9 mouse cellular contexts compared by ENCODE assay signal in genomic region chr9:40982480-40982879, GRCm38 (mm10). TPM values are rescaled to one million over a fixed set of nuclear protein-coding genes. Genes with fewer than 3 reads are reported as not detected.
DNase-seq lines count a peak whose midpoint lies in the region; ATAC-seq and TF ChIP-seq lines count a peak whose summit lies in the region.
"Had no signal": no experiment of that assay in that cellular context is flagged by ENCODE, and none has a peak within 500 bp of the region (broad histone marks: within the 10 kb centered on the region; RNA-seq: fewer than 3 reads in every experiment).

No protein-coding gene starts in this region.

- no peaks in the 10 kb centered on the region; a peak in 2 of 4 replicates for H3K27me3 ChIP-seq in MEL (ENCODE audit: control insufficient read depth in 1 of 2, insufficient read depth in 2 of 2, low read length in 2 of 2)
- H3K27me3 ChIP-seq in embryonic facial prominence, embryonic 10.5 days (replicated peaks; ENCODE audit: low read depth, poor library complexity, severe bottlenecking): peaks cover 6% of the 10 kb centered on the region; the same call in 1 of the 2 replicates
- H3K27me3 ChIP-seq: neural tube, embryonic 12.5 days had no signal

- H3K79me2 ChIP-seq in MEL (ENCODE audit: control insufficient read depth, insufficient read depth, low read length, poor library complexity): no peaks in the 10 kb centered on the region

- peak; percentile 74 for TF ChIP-seq RAD21 in MEL (IDR thresholded peaks at IDR 0.05; ENCODE audit: low read depth, low read length)

- peak; percentile 48 for DNase-seq in adrenal gland, postnatal 14 days
- DNase-seq in adrenal gland, adult 18-20 months (ENCODE audit: low spot score in 2 of 2): no peak
- peak; percentile 28 to 32 for DNase-seq in layer of hippocampus, postnatal 14 days (ENCODE audit: low spot score in 2 of 2)
- no peak for DNase-seq in layer of hippocampus, adult 9-11 months
- DNase-seq in MEL (ENCODE audit: low read depth, low spot score): peak; percentile 47
- peak; percentile 43 for DNase-seq in embryonic facial prominence, embryonic 10.5 days (ENCODE audit: low spot score)
- DNase-seq in urinary bladder, postnatal 4 days (ENCODE audit: low spot score in 2 of 2): no peak

- H3K4me1 ChIP-seq in MEL (ENCODE audit: control insufficient read depth in 1 of 2, insufficient read depth in 2 of 2, low read length in 2 of 2): no peaks in the 10 kb centered on the region
- H3K4me1 ChIP-seq in embryonic facial prominence, embryonic 10.5 days: no peaks in the 10 kb centered on the region
- H3K4me1 ChIP-seq: neural tube, embryonic 12.5 days had no signal

- TF ChIP-seq CTCF in MEL (IDR thresholded peaks at IDR 0.05 in 2 of 3, conservative IDR thresholded peaks at IDR 0.05 in 1 of 3; ENCODE audit: control insufficient read depth in 1 of 3, insufficient read depth in 1 of 3, low read depth in 2 of 3, low read length in 3 of 3, poor library complexity in 1 of 3, severe bottlenecking in 1 of 3): peak; percentile 86 to 91 (median 86)

- H3K36me3 ChIP-seq in MEL (ENCODE audit: control insufficient read depth in 1 of 2, insufficient read depth in 2 of 2, low read length in 2 of 2): no peaks in the 10 kb centered on the region
- no peaks in the 10 kb centered on the region for H3K36me3 ChIP-seq in embryonic facial prominence, embryonic 10.5 days (replicated peaks)
- H3K36me3 ChIP-seq: neural tube, embryonic 12.5 days had no signal

- H3K27ac ChIP-seq in MEL (ENCODE audit: control insufficient read depth, low read depth, low read length): no peak overlapping the region
- H3K27ac ChIP-seq in embryonic facial prominence, embryonic 10.5 days (replicated peaks): no peak overlapping the region
- H3K27ac ChIP-seq: neural tube, embryonic 12.5 days had no signal

- no peak for TF ChIP-seq EP300 in MEL (IDR thresholded peaks at IDR 0.05; ENCODE audit: low read depth in 1 of 2, low read length in 2 of 2)

- ATAC-seq in CD4-positive, CD25-positive, alpha-beta regulatory T cell, adult 4 months: no peak

- H3K9ac ChIP-seq in MEL (ENCODE audit: control insufficient read depth, low read depth, low read length, poor library complexity, severe bottlenecking): no peak overlapping the region
- H3K9ac ChIP-seq: neural tube, embryonic 12.5 days had no signal

- WGBS in embryonic facial prominence, embryonic 10.5 days: 38% methylated on average over 6 of the region's 6 CpGs

- no peaks in the 10 kb centered on the region for H3K9me3 ChIP-seq in MEL (replicated peaks; ENCODE audit: insufficient read depth, low read length)
- H3K9me3 ChIP-seq in embryonic facial prominence, embryonic 10.5 days: no peaks in the 10 kb centered on the region
- H3K9me3 ChIP-seq: neural tube, embryonic 12.5 days had no signal

- no peak for TF ChIP-seq POLR2A in MEL (IDR thresholded peaks at IDR 0.05; ENCODE audit: control insufficient read depth in 1 of 2, insufficient read depth in 1 of 2, low read depth in 1 of 2, low read length in 2 of 2, poor library complexity in 1 of 2)

- H3K4me3 ChIP-seq in MEL (ENCODE audit: control insufficient read depth in 1 of 2, insufficient read depth in 1 of 2, low read depth in 2 of 2, low read length in 2 of 2): no peak overlapping the region
- no peak overlapping the region for H3K4me3 ChIP-seq in embryonic facial prominence, embryonic 10.5 days
- H3K4me3 ChIP-seq: neural tube, embryonic 12.5 days had no signal

TF ChIP-seq in MEL, 35 proteins besides CTCF, POLR2A, EP300 and RAD21:
- TF ChIP-seq SMC3 (IDR thresholded peaks at IDR 0.05; ENCODE audit: low read depth, low read length): peak; percentile 92
- TF ChIP-seq GATA1 (IDR thresholded peaks at IDR 0.05; ENCODE audit: low read depth, low read length): 0 out of 2 replicates have a peak, but pooled peaks have one; percentile 25
- TF ChIP-seq MYB (IDR thresholded peaks at IDR 0.05; ENCODE audit: low read depth, low read length): no peak
- TF ChIP-seq ZNF384 (IDR thresholded peaks at IDR 0.05; ENCODE audit: low read depth, low read length): 0 out of 2 replicates have a peak, but pooled peaks have one; percentile 8
- TF ChIP-seq MAX (IDR thresholded peaks at IDR 0.05; ENCODE audit: low read length): no peak
- peak; percentile 62 for TF ChIP-seq ZC3H11A (IDR thresholded peaks at IDR 0.05; ENCODE audit: low read depth, low read length)

RNA-seq across cellular contexts. Expression of gene Jhy, which starts 18.6 kb away (rescaled TPM):
- not detected in 2 replicates for total RNA-seq in adrenal gland, postnatal 14 days (2021)
- total RNA-seq in adrenal gland, adult 18-20 months (2021): not detected
- under 1 TPM; 0.38 to 0.85 TPM for total RNA-seq in layer of hippocampus, postnatal 14 days (2021)
- not detected in 2 replicates for total RNA-seq in MEL (2012; rRNA removed)
- polyA plus RNA-seq in MEL (2012; ENCODE audit: insufficient read depth in 1 of 2, insufficient read length in 2 of 2, low read depth in 1 of 2, low replicate concordance in 2 of 2, missing spikeins in 1 of 2): not detected
- polyA plus RNA-seq in embryonic facial prominence, embryonic 10.5 days (2016; fragmentation: Nextera tagmentation; extraction: Ambion mirVana): 0.05 and 0.28 TPM in 2 replicates
- polyA plus RNA-seq in CD4-positive, CD25-positive, alpha-beta regulatory T cell, adult 4 months (2017; shearing (Covaris generic)): not detected

RNA-seq across cellular contexts. Expression of gene Crtam, which starts 21.9 kb away (rescaled TPM):
- 0.26 TPM in 1 of 2 replicates, not detected in the other for total RNA-seq in adrenal gland, postnatal 14 days (2021)
- total RNA-seq in adrenal gland, adult 18-20 months (2021): under 1 TPM in 1 of 2 experiments, not detected in 1; 0.17 TPM
- total RNA-seq in layer of hippocampus, postnatal 14 days (2021): not detected
- total RNA-seq in MEL (2012; rRNA removed): not detected in 2 replicates
- polyA plus RNA-seq in MEL (2012; ENCODE audit: insufficient read depth in 1 of 2, insufficient read length in 2 of 2, low read depth in 1 of 2, low replicate concordance in 2 of 2, missing spikeins in 1 of 2): under 1 TPM in 1 of 2 experiments, not detected in 1; 0.04 TPM
- 0.05 and 0.09 TPM in 2 replicates for polyA plus RNA-seq in embryonic facial prominence, embryonic 10.5 days (2016; fragmentation: Nextera tagmentation; extraction: Ambion mirVana)
- 1 to 10 TPM; 1.1 to 1.2 TPM for polyA plus RNA-seq in CD4-positive, CD25-positive, alpha-beta regulatory T cell, adult 4 months (2017; shearing (Covaris generic))
- polyA plus RNA-seq: neural tube, embryonic 12.5 days had no signal

Comparison
In these comparisons a context has a peak if more than half of its experiments do, and no peak if none do; other contexts are left out.
1. DNase-seq: peak in adrenal gland, postnatal 14 days (single experiment), layer of hippocampus, postnatal 14 days (2 of 2), MEL (single experiment) and embryonic facial prominence, embryonic 10.5 days (single experiment); none in adrenal gland, adult 18-20 months (0 of 2), layer of hippocampus, adult 9-11 months (single experiment) and urinary bladder, postnatal 4 days (0 of 2).